Mouse (Mus musculus): Measurements from ENCODE around the gene Traip.

GRCm38 (mm10) chr9:107964681-107965080, 14.7 kb downstream of the Traip start:
- no peak for TF ChIP-seq POLR2A (IDR thresholded peaks at IDR 0.05; ENCODE audit: extremely low read depth, insufficient read depth, low read length)
- TF ChIP-seq CTCF (IDR thresholded peaks at IDR 0.05; ENCODE audit: low read depth, low read length), result no peak

Data from liver, adult 2 months (tissue).